Mouse (Mus musculus): ENCODE results near the gene Pkd1.

Pkd1 gene

DNA sequence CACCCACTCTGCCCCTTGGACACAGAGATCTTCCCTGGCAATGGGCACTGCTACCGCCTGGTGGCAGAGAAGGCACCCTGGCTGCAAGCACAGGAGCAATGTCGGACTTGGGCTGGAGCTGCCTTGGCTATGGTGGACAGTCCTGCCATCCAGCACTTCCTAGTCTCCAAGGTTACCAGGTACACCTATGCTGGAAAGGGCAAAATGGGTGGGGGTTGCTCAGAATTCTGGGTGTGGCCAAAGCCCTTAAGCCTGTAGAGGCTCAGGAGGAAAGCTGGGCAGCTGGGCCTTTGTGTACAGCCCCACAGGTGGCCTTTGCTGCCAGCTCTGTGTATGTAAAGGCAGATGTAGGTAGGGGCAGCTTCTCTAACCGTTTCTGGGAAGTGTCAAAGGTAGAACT, 16.2 kb downstream of the Pkd1 start:
- DNase-seq (ENCODE audit: low spot score), result no peak

DNA sequence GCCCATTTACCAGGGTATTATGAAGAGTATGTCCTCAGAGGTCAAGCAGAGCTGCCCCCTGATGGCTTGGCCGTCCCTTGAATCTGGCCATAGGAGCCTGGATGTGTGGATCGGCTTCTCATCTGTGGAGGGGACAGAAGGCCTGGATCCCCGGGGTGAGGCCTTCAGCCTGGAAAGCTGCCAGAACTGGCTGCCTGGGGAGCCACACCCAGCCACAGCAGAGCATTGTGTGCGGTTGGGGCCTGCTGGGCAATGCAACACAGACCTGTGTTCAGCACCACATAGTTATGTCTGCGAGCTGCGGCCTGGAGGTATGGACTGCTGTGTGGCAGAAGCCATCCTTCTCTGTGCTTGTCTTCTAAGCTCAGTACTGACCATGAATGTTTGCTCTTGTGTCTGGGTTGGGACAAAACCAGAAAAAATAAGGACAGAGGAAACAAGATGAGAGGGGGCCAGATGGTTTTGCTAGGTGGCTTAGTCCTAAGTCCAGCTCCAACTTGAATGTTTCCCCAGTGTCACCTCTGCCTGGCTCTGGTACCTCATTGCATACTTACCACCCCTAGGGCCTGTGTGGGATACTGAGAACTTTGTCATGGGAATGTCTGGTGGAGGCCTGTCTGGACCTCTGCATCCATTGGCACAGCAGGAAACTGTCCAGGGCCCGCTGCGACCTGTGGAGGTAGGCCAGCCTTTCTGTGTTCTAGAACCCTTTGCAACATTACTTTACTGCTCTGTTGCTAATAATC, 17.6 kb downstream of the Pkd1 start:
- peak; percentile 78 for DNase-seq (ENCODE audit: low spot score)

DNA sequence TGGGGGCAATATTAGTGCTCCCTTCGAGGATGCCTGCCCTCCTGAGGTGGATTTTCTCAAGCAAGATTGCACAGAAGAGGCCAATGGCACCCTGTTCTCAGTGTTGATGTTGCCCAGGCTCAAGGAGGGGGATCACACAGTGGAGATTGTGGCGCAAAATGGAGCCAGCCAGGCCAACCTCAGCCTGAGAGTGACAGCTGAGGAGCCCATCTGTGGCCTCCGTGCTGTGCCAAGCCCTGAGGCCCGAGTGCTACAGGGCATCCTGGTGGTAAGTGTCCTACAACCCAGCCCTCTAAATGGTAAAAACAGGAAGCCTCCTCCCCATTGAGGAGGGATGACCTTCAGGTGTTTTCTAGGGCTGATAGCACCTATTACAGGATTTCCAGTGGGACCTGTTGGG, 20.2 kb downstream of the Pkd1 start:
- no peak for DNase-seq (ENCODE audit: low spot score)

DNA sequence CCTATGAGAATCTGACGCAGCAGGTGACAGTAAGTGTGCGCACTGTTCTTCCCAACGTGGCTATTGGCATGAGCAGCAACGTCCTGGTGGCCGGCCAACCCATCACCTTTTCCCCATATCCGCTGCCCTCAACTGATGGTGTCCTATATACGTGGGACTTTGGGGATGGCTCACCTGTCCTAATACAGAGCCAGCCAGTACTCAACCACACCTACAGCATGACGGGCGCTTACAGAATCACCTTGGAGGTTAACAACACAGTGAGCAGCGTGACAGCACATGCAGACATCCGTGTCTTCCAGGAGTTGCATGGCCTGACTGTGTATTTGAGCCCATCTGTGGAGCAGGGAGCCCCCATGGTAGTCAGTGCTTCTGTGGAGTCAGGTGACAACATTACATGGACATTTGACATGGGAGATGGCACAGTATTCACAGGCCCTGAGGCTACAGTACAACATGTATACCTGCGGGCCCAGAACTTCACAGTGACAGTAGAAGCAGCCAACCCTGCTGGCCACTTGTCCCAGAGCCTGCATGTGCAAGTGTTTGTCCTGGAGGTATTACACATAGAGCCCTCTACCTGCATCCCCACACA, 23.1 kb downstream of the Pkd1 start:
- DNase-seq (ENCODE audit: low spot score), result no peak

DNA sequence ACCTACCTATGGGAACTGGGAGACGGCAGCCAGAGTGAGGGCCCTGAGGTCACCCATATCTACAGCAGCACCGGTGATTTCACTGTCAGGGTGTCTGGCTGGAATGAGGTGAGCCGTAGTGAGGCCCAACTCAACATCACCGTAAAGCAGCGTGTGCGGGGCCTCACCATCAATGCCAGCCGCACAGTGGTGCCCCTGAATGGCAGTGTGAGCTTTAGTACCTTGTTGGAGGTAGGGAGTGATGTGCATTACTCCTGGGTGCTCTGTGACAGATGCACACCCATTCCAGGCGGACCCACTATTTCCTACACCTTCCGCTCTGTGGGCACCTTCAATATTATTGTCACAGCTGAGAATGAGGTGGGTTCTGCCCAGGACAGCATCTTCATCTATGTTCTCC, 24.2 kb downstream of the Pkd1 start:
- no peak for DNase-seq (ENCODE audit: low spot score)

DNA sequence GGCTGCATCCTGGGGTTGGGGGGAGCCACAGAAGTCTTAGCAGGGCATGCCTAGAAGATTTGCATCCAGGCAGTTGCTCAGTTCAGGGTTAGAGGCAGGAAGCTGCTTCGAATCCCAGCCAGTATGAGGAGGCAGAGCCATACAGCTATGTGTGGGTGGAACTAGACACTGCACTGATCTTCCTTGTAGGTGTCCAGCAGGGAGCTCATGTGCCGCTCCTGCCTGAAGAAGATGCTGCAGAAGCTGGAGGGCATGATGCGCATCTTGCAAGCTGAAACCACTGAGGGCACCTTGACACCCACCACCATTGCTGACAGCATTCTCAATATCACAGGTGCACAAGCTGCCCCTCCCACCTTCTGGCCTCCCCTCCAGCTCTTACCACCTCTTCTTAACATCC, 29.9 kb downstream of the Pkd1 start:
- no peak for DNase-seq (ENCODE audit: low spot score)

DNA sequence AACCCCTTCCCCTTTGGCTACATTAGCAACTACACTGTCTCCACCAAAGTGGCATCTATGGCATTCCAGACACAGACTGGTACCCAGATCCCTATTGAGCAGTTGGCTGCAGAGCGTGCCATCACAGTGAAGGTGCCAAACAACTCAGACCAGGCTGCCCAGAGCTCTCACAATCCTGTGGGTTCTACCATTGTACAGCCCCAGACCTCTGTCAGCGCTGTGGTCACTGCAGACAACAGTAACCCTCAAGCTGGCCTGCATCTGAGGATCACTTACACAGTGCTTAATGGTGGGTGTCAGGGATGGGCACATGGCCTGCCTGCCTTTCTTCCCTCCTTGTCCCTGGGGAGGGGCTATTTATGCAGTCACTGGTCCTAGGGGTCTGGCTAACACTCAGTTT, 30.7 kb downstream of the Pkd1 start:
- DNase-seq (ENCODE audit: low spot score), result no peak

DNA sequence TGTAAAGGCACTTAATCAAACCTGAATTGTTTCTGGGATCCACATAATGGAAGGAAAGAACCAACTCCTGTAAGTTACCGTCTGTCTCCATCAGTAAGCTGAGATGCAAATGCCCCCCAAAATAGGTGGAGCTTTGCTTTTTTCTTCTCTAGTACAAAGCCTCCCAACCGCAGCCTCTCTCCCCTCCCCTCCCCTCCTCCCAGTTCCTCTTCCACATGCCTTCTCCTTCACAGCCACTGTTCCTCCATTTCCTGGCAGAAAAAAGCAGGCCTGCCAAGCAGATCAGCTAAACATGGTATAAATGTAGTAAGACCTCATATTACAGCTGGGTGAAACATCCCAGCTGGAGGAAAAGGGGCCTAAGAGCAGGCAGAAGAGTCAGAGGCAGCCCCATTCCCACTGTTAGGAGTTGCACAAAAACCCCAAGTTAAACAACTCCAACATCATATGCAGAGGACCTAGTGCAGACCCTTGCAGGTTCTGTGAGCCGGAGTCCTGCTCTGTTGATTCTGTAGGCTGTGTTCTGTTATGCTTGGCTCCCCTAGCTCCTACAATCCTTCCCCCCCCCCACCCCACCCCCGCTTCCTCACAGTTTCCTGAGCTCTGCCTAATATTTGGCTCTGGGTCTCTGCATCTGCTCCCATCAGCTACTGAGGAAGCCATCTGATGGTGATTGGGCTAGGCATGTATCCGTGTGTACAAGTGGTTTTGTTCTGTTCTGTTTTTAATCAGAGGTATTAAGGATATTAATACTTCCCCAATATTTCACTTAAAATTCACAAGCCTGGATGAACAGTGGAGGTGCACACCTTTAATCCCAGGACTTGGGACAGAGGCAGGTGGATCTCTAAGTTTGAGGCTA, 34.2 kb downstream of the Pkd1 start:
- no peak for DNase-seq (ENCODE audit: low spot score)

DNA sequence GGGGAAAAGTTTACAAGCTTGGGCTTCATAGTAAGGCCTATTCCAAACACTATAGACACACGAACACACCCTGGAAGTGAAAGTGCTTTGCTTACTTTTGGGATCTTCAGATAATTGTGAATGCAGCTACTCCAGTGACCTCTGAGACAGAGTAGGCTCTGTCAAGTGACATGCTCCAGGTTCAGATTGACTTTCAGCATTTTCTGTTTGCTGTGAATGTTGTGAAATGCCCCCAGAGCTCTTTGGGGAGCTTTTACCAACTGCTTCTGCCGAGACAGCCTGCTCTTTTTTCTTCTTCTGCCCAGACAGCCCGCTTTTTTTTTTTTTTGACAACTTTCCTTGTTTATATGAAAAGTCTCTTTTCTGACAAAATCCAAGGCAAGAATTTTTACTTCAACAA, 34.9 kb downstream of the Pkd1 start:
- DNase-seq (ENCODE audit: low spot score), result no peak

DNA sequence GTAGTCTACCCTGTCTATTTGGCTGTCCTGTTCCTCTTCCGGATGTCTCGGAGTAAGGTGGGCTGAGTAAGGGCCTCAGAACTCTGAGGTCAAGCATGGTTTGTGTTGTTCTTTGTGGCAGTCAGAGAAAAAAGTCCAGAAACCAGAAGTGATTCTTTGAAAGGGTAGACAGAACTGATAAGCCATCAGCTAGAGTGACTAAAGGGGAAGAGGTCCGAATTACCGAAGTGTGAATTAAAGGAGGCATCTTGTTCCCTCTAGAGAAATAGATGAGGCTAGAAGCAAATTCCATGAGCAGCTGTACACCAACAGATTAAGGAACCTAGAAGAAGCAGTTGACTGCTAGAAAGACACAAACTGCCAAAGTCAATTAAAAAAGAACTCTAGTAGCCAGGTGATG, 36.9 kb downstream of the Pkd1 start:
- DNase-seq (ENCODE audit: low spot score), result no peak

DNA sequence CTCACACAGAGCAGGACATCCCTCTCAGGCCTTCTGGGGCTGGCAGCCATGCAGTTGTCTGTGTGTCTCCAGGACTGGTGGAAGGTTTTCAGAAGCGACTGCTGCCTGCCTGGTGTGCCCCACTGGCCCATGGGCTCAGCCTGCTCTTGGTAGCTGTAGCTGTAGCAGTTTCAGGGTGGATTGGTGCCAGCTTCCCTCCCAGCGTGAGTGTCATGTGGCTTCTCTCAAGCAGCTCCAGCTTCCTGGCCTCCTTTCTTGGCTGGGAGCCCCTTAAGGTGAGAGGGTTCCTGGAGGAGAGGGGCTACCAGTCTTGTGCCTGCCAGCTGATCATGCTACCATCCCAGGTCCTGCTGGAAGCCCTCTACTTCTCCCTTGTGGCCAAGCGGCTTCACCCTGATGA, 41.3 kb downstream of the Pkd1 start:
- DNase-seq (ENCODE audit: low spot score), result peak; percentile 65

DNA sequence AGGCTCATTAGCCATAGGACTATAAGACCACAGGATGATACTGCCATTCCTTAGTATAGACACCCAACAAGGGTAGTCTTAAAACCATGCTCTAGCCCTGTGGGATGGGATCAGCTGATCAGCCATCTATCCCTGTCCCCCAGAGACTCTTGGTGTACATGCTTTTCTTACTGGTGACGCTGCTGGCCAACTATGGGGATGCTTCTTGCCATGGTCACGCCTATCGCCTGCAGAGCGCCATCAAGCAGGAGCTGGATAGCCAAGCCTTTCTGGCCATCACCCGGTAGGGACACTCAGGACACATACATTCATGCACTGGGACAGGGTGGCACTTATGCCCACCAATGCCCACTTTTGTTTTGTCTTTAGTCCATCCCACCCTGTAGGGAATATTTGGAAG, 42.1 kb downstream of the Pkd1 start:
- no peak for DNase-seq (ENCODE audit: low spot score)

DNA sequence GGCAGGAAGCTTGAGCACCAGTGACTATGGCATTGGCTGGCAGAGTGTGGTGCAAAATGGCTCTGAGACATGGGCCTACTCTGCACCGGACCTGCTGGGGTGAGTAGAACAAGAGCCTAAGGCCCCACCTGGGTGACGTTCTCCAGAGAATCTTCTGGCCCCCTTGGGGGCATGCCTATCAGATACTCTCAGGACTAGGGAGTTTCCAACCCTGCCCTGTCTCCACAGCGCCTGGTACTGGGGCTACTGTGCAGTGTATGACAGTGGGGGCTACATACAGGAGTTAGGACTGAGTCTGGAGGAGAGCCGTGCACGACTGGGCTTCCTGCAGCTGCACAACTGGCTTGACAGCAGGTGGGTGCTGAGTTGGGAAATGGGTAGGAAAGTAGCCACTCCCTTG, 43.6 kb downstream of the Pkd1 start:
- DNase-seq (ENCODE audit: low spot score), result peak; percentile 33

DNA sequence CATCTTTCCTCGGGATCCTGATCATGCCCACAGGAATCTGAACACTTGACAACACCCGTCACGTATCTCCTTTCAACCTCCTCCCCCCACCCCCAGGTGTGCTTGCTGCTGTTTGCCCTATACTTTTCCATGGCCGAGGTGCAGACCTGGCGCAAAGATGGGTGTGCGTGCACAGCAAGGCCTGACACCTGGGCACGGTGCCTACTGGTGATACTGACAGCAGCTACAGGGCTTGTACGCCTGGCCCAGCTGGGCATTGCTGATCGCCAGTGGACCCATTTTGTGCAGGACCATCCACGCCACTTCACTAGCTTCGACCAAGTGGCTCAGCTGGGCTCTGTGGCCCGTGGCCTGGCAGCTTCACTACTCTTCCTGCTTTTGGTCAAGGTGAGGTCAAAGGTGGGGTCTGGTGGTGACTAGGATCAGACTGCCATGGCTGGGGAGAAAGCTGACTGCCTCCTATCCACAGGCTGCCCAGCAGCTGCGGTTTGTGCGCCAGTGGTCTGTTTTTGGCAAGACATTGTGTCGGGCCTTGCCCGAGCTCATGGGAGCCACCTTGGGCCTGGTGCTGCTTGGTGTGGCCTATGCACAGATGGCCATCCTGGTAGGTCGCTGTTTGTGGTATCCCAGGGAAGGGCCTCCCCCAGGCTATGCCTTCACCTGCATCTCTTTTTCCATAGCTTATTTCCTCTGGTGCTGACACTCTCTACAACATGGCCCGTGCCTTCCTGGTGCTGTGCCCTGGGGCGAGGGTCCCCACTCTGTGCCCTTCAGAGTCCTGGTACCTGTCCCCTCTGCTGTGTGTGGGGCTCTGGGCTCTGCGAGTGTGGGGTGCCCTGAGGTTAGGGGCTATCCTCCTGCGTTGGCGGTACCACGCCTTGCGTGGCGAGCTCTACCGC, 44.6 kb downstream of the Pkd1 start:
- DNase-seq (ENCODE audit: low spot score), result no peak

DNA sequence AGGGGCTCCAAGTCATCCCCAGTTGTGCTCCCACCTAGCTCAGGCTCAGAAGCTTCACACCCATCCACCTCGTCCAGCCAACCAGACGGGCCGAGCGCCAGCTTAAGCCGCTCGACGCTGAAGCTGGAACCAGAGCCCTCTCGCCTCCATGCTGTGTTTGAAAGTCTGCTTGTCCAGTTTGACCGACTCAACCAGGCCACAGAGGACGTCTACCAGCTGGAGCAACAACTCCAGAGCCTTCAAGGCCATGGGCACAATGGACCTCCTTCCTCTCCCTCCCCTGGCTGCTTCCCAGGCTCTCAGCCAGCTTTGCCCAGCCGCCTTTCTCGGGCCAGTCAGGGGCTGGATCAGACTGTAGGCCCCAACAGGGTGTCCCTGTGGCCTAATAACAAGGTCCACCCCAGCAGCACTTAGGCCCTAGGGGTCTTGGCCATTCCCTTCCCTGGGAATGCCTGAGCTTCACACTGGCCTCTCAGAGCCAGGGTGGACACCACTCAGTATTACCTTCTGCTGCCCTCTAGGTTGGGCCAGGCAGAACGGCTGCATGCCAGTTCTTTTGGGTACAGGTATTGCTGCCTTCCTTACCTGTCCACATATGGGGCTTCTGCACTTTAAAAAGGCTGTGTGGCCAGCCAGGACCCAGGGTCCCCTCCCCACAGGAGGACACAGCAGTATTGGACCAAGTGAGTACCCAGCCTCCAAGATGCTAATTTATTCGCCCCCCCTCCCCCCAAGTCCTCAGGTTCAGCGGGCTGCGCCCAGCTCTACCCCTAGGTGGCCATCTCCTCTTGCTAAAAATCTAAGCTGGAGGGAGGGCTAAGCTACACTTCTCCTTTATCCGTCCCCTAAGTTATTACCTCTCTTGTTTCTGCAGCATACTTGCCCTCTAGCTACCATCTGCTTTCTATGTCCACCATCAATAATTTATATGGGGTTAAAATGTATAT, 45.8 kb downstream of the Pkd1 start:
- DNase-seq (ENCODE audit: low spot score), result no peak

DNA sequence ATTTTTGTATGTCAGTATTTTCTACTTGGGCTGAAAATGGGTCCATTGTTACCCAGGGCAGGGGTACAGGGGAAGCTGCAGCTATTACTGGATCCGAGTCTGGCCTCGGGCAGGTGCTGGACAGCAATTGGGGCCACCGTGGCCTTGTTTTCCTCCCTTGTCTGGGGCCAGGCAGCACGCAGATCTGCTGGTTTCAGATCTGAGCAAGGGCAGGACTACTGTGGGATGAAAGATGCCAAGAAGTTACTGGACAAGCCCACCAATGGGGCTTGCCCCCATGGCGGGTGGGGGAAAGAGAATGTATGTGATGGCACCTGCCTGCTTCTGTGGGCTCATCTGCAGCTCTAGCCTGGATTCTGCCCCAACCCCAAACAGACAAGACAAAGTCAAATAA, 46.4 kb downstream of the Pkd1 start:
- no peak for DNase-seq (ENCODE audit: low spot score)

DNA sequence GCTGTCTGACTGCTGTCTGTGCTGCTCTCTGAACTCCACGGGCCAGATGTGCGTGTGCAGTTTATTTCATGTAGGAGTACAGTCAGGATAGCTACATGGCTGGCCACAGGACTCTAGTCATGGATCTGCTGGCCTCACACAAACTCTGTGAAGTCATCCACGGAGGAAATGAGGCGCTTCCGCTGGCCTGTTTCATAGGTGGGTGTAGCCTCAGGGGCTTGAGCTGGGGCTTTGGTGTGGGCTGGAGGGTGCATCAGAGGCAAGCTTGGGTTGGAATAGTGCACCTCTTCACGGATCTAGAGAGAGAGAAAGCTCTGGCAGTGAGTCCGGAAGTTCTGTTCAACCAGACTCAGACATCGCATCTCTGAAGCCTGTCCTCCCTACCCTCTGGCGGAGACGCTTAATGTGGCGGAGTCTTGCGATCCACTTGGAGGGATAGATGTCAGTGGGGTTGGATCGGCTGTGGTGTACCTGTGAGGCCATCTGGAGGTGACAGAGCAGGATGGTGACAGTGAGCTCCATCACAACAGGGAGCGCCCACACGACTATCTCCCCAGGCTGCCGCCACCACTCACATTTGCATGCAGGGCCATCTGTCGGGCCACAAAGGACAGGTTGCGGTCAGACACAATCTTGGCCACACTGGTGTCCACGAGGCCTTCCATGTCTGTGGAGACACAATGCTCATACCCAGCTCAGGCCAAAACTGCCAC, 47.0 kb downstream of the Pkd1 start:
- DNase-seq (ENCODE audit: low spot score), result no peak

DNA sequence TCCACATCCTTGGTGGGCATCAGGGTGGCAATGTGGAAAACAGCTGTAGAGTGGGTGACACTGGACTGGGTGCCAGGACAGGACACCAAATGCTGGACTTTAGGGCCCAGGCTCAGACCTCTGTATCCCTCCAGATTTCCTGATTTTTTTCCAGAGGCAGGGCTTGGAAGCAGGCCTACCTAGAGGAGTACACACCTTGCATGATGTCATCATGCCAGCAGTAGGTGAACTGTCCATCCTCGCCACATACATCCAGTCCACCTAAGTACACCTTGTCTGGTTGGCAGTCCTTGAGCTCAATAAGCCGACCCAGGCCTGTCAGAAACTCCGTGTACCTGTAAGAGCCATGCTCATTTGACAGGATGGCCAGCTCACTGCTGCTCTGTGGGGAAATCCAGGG, 48.4 kb downstream of the Pkd1 start:
- no peak for DNase-seq (ENCODE audit: low spot score)

DNA sequence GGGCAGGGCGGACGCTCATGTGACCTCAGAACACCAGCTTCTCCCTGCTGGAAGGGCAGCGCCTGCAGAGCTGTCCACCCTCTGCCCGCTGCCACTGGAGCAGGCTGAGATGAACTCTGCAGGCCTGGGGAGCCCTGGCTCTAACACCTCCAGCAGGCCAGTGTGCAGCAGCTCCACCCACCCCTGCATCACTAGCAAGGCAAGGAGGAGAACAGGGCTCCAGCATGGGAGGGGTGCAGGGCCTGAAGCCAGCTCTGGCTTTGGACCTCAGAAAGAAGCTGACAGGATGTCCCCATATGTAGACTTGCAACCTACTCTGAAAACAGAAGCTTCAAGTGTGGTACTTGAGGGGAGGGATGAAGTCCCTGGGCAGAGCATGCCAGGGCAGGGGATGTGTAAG, 50.9 kb downstream of the Pkd1 start:
- peak; percentile 22 for DNase-seq (ENCODE audit: low spot score)

DNA sequence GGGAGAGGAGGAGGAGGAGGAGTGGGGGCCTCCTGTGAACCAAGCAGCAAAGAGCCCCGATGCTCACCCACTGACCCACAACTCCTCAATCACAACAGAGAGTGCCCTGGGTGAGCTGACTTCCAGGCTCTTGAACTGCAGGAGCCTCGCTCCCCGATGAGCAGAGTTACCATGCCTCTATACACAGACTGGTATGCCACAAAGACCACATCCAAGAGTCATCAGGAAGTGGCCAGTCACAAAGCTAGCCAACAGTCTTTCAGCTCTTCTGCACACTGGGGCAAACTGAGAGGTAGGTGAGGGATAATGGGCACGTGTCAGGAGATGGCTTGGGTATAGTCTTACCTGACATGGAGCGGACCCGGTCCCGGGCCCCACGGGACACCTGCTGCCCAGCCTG, 54.3 kb downstream of the Pkd1 start:
- DNase-seq (ENCODE audit: low spot score), result no peak
